Mouse (Mus musculus) testis, adult 2 months (tissue): Measurements from ENCODE around the gene Actrt3. TPM values are rescaled to one million over a fixed set of nuclear protein-coding genes. Genes with fewer than 3 reads are reported as not detected.

ENCODE experiments used
- H3K27ac ChIP-seq: fragments of 200-500 bp; 2 replicates; pipeline ENCODE4 v1.5.1; 2012; ENCODE audit warnings: low read depth, low read length; ENCODE audit not compliant: control insufficient read depth, insufficient read depth
- H3K27me3 ChIP-seq: fragments of 200-500 bp; 2 replicates; pipeline ENCODE4 v1.6.1; 2012; ENCODE audit warnings: mild to moderate bottlenecking, low read length, moderate library complexity; ENCODE audit not compliant: control insufficient read depth, insufficient read depth
- H3K36me3 ChIP-seq: fragments of 200-500 bp; 2 replicates; pipeline ENCODE4 v1.6.1; 2012; ENCODE audit warnings: mild to moderate bottlenecking, low read length; ENCODE audit not compliant: control insufficient read depth, insufficient read depth
- H3K4me1 ChIP-seq: fragments of 200-500 bp; 2 replicates; pipeline ENCODE4 v1.6.1; 2012; ENCODE audit warnings: low read length; ENCODE audit not compliant: control insufficient read depth, insufficient read depth
- H3K4me3 ChIP-seq: fragments of 200-500 bp; 2 replicates; pipeline ENCODE4 v1.5.1; 2012; ENCODE audit warnings: low read depth, mild to moderate bottlenecking, low read length, moderate library complexity, mixed read lengths; ENCODE audit not compliant: control insufficient read depth
- CTCF ChIP-seq: fragments of 200-500 bp; IDR thresholded peaks from 2 replicates; pipeline ENCODE4 v1.5.1; 2012; ENCODE audit warnings: low read depth, mild to moderate bottlenecking, inconsistent platforms, low read length, moderate library complexity; ENCODE audit not compliant: control insufficient read depth, insufficient read depth, insufficient replicate concordance
- POLR2A ChIP-seq: fragments of 200-500 bp; IDR thresholded peaks from 2 replicates; pipeline ENCODE4 v1.6.1; 2012; ENCODE audit warnings: low read depth, mild to moderate bottlenecking, inconsistent platforms, low read length, moderate library complexity; ENCODE audit not compliant: control insufficient read depth
- polyA plus RNA-seq: library from polyadenylated mRNA; depleted of rRNA; stranded (reverse); fragments of >200 nt; gene quantifications from 2 replicates; pipeline ENCODE4 v1.2.3, GENCODE M21; 2012; rRNA removed

The Actrt3 gene
- 42.8 and 48.8 TPM in 2 replicates for polyA plus RNA-seq

DNA sequence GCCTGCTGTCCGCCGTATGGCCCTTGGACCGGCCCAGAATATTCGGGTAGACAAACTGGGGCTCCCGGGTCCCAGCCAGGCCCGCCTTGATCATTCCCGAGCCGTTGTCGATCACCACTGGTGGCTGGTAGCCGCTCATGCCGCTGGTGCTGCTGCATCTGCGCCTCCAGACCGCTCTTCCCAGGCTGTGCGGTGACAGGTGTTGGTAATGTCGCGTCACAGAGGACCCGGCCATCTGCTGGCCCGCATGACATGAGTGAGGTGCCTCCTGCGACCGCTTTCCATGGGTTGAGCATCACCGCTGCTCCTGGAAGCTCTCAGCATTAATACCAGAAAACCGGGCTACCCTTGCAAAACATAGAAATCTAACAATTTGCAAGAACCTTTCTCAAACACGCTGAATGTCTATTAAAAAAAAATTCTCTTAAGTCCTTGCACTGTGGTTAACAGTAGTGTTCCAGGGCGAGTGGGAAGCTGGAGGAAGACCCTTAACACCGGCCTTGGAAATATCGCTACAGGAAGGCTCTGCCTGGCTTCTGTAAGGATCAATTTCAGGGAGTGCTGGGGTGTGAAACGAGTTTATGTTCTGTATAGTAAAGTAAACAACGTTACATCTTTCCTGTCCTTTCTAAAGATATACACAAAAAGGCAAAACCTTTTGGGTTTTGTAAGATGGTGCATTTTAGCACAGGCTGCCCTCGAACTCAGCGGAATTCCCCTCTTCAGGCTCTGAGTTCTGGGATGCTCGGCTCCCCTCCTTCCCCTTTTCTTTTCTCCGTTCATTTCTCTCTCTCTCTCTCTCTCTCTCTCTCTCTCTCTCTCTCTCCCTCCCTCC is at the start of gene Actrt3:
Gene Actrt3, minus strand, starts transcription at position 229 of the 835 bp plus-strand sequence.
- no peaks in the 10 kb centered on the region for H3K27me3 ChIP-seq
- TF ChIP-seq POLR2A (peak; percentile 72; the same call in 1 of the 2 replicates), CTCF (no peak)
- no peaks in the 10 kb centered on the region for H3K36me3 ChIP-seq
- no peak within 1 kb of the TSS; the same call in 1 of the 2 replicates for H3K27ac ChIP-seq
- peak within 1 kb of the TSS; percentile 82 for H3K4me3 ChIP-seq
- peaks cover 18% of the 10 kb centered on the region for H3K4me1 ChIP-seq

- no peak overlapping the region for H3K27ac ChIP-seq
- H3K27me3 ChIP-seq, result no peaks in the 10 kb centered on the region
- H3K4me3 ChIP-seq, result peak overlapping the region; percentile 94
- peaks cover 11% of the 10 kb centered on the region for H3K4me1 ChIP-seq
- TF ChIP-seq CTCF (no peak), POLR2A (no peak)
- 0 out of 2 replicates have a peak, but pooled peaks cover 3% of the 10 kb centered on the region for H3K36me3 ChIP-seq
Measured at GRCm38 (mm10) chr3:30648466-30648865, 48.7 kb upstream of the Actrt3 start.

DNA sequence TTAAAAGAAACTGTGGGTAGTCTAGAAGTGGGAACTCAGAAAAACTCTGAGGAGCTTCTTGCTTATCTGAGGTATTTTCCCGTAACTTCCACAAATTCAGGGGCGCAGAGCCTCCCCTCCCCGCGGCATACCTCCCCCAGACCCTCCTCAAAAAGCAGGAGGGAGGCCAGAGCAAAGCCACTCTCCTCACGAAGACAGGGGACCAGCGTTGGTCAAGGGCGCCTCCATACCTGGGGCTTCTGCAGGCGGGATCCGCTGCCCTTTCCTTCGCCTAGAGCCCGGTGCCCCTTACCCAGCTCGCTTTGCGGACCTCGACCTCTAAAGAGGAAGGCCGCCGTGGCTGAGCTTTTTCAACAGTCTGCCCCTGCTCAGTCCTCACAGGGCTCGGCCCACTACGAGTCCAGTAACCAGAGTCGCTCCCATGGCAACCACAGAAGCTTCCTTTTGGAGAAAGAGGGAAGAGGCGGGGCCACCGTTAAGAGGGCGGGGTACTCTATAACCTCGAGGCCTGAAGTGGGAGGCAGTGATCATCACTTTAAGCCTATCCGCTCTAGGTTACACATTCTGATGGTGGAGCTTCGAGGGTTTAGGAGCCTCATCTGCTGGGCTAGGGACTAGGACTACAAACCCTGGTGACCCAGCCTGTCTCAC is 47.8 kb upstream of the Actrt3 start, which contains the start of gene Lrrc34:
Gene Lrrc34, minus strand, starts transcription at position 430 of the 651 bp plus-strand sequence.
- TF ChIP-seq POLR2A (peak; percentile 82), CTCF (no peak)
- Histone ChIP-seq H3K4me1 (peaks cover 11% of the 10 kb centered on the region), H3K36me3 (0 out of 2 replicates have a peak, but pooled peaks cover 3% of the 10 kb centered on the region), H3K27ac (peak within 1 kb of the TSS; percentile 81), H3K4me3 (peak within 1 kb of the TSS; percentile 94), H3K27me3 (no peaks in the 10 kb centered on the region)

GRCm38 (mm10) chr3:30646761-30647160 is 47.0 kb upstream of the Actrt3 start:
- H3K27ac ChIP-seq, result no peak overlapping the region
- H3K27me3 ChIP-seq, result no peaks in the 10 kb centered on the region
- no peak for TF ChIP-seq CTCF
- TF ChIP-seq POLR2A, result no peak
- H3K4me3 ChIP-seq, result peak overlapping the region; percentile 89
- H3K4me1 ChIP-seq, result peaks cover 11% of the 10 kb centered on the region
- H3K36me3 ChIP-seq, result 0 out of 2 replicates have a peak, but pooled peaks cover 3% of the 10 kb centered on the region

GRCm38 (mm10) chr3:30644207-30644606 is 44.5 kb upstream of the Actrt3 start, which contains the start of gene Lrriq4:
Gene Lrriq4, plus strand, starts transcription at chr3:30644507.
- Histone ChIP-seq H3K36me3 (peaks cover 3% of the 10 kb centered on the region; the same call in 1 of the 2 replicates), H3K27ac (no peak within 1 kb of the TSS), H3K27me3 (no peaks in the 10 kb centered on the region), H3K4me1 (peaks cover 3% of the 10 kb centered on the region), H3K4me3 (peak within 1 kb of the TSS; percentile 67)
- TF ChIP-seq CTCF, result no peak
- no peak for TF ChIP-seq POLR2A

GRCm38 (mm10) chr3:30635629-30636028 is 35.9 kb upstream of the Actrt3 start:
- no peak overlapping the region for H3K27ac ChIP-seq
- H3K4me1 ChIP-seq, result no peaks in the 10 kb centered on the region
- TF ChIP-seq CTCF (peak; percentile 52; the same call in 1 of the 2 replicates), POLR2A (no peak)
- H3K27me3 ChIP-seq, result no peaks in the 10 kb centered on the region
- no peak overlapping the region for H3K4me3 ChIP-seq
- H3K36me3 ChIP-seq, result peaks cover 2% of the 10 kb centered on the region; the same call in 1 of the 2 replicates

DNA sequence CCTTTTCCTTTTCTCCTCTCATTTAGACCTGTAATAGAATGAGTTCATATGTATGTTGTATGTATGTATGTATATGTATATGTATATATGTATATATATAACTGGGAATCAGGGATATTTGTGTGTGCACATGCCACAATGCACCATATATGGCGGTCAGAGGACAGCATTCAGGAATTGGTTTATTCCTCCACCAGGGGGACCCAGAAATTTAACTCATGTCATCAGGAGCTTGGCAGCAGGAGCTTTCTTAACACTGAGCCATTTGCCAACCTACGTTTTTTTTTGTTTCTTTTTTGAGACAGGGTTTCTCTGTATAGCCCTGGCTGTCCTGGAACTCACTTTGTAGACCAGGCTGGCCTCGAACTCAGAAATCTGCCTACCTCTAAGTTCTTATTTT is 33.9 kb upstream of the Actrt3 start:
- Histone ChIP-seq H3K27me3 (no peaks in the 10 kb centered on the region), H3K4me1 (no peaks in the 10 kb centered on the region), H3K4me3 (no peak overlapping the region), H3K36me3 (peaks cover 2% of the 10 kb centered on the region; the same call in 1 of the 2 replicates), H3K27ac (no peak overlapping the region)
- TF ChIP-seq POLR2A (no peak), CTCF (no peak)
